Mouse (Mus musculus): Measurements from ENCODE around the gene Dip2c.

The Dip2c gene

GRCm38 (mm10) chr13:9276322-9276855, at the start of gene Dip2c:
Gene Dip2c, plus strand, starts transcription at chr13:9276528.
- in situ Hi-C loops (cut with MboI, MseI) = no loop called here

- in situ Hi-C loops (cut with MboI, MseI) = no loop called here
These were observed 49.2 kb upstream of the Dip2c start for GRCm38 (mm10) chr13:9227078-9227477.

- in situ Hi-C loops (cut with MboI, MseI) = no loop called here
These were observed 38.8 kb upstream of the Dip2c start for GRCm38 (mm10) chr13:9237495-9237894.

- in situ Hi-C loops (cut with MboI, MseI) = no loop called here
These were observed 37.2 kb upstream of the Dip2c start for GRCm38 (mm10) chr13:9239127-9239526.

GRCm38 (mm10) chr13:9239631-9240236, 36.6 kb upstream of the Dip2c start:
- in situ Hi-C loops (cut with MboI, MseI) = no loop called here

GRCm38 (mm10) chr13:9261748-9262147, 14.6 kb upstream of the Dip2c start:
- in situ Hi-C loops (cut with MboI, MseI) = no loop called here

GRCm38 (mm10) chr13:9265516-9265915, 10.8 kb upstream of the Dip2c start:
- in situ Hi-C loops (cut with MboI, MseI) = no loop called here

- in situ Hi-C loops (cut with MboI, MseI) = no loop called here
These were observed 710 bp downstream of the Dip2c start for GRCm38 (mm10) chr13:9276856-9277620.

GRCm38 (mm10) chr13:9277621-9277960, 1.3 kb downstream of the Dip2c start:
- in situ Hi-C loops (cut with MboI, MseI) = no loop called here

- in situ Hi-C loops (cut with MboI, MseI) = no loop called here
These were observed 2.3 kb downstream of the Dip2c start for GRCm38 (mm10) chr13:9278636-9279035.

GRCm38 (mm10) chr13:9283050-9283449, 6.7 kb downstream of the Dip2c start:
- in situ Hi-C loops (cut with MboI, MseI) = no loop called here

- in situ Hi-C loops (cut with MboI, MseI) = no loop called here
These were observed 13.6 kb downstream of the Dip2c start for GRCm38 (mm10) chr13:9289916-9290315.

GRCm38 (mm10) chr13:9296285-9296684, 20.0 kb downstream of the Dip2c start:
- in situ Hi-C loops (cut with MboI, MseI) = no loop called here

GRCm38 (mm10) chr13:9297266-9297665, 20.9 kb downstream of the Dip2c start:
- in situ Hi-C loops (cut with MboI, MseI) = no loop called here

GRCm38 (mm10) chr13:9297689-9298088, 21.4 kb downstream of the Dip2c start:
- in situ Hi-C loops (cut with MboI, MseI) = no loop called here

- in situ Hi-C loops (cut with MboI, MseI) = no loop called here
These were observed 23.3 kb downstream of the Dip2c start for GRCm38 (mm10) chr13:9299657-9300056.

- in situ Hi-C loops (cut with MboI, MseI) = no loop called here
These were observed 32.5 kb downstream of the Dip2c start for GRCm38 (mm10) chr13:9308863-9309262.

GRCm38 (mm10) chr13:9310806-9311205, 34.5 kb downstream of the Dip2c start:
- in situ Hi-C loops (cut with MboI, MseI) = no loop called here

GRCm38 (mm10) chr13:9312916-9313315, 36.6 kb downstream of the Dip2c start:
- in situ Hi-C loops (cut with MboI, MseI) = no loop called here

GRCm38 (mm10) chr13:9314099-9314712, 37.9 kb downstream of the Dip2c start:
- in situ Hi-C loops (cut with MboI, MseI) = no loop called here

- in situ Hi-C loops (cut with MboI, MseI) = no loop called here
These were observed 38.4 kb downstream of the Dip2c start for GRCm38 (mm10) chr13:9314713-9315112.

- in situ Hi-C loops (cut with MboI, MseI) = no loop called here
These were observed 43.4 kb downstream of the Dip2c start for GRCm38 (mm10) chr13:9319745-9320144.

- in situ Hi-C loops (cut with MboI, MseI) = no loop called here
These were observed 48.9 kb downstream of the Dip2c start for GRCm38 (mm10) chr13:9325262-9325661.
